Mouse (Mus musculus): ENCODE data around the gene Gfm2.

The Gfm2 gene

GRCm38 (mm10) chr13:97227795-97228194, 90.1 kb downstream of the Gfm2 start:
- DNase-seq (ENCODE audit: low read depth, low spot score): peak; percentile 55

GRCm38 (mm10) chr13:97230101-97230500, 92.4 kb downstream of the Gfm2 start:
- DNase-seq (ENCODE audit: low read depth, low spot score): no peak

All from ZHBTc4 (cell line).